Mouse (Mus musculus): ENCODE data around the gene Ushbp1. TPM values are rescaled to one million over a fixed set of nuclear protein-coding genes. Genes with fewer than 3 reads are reported as not detected.
"Not testable (repeated sequence)": the region's sequence is repeated elsewhere in the genome, so short reads cannot be mapped to it uniquely, and the experiment has no call there.

The Ushbp1 gene
- total RNA-seq, 2 experiments from 2014 or later, result 27.2 to 27.9 TPM

DNA sequence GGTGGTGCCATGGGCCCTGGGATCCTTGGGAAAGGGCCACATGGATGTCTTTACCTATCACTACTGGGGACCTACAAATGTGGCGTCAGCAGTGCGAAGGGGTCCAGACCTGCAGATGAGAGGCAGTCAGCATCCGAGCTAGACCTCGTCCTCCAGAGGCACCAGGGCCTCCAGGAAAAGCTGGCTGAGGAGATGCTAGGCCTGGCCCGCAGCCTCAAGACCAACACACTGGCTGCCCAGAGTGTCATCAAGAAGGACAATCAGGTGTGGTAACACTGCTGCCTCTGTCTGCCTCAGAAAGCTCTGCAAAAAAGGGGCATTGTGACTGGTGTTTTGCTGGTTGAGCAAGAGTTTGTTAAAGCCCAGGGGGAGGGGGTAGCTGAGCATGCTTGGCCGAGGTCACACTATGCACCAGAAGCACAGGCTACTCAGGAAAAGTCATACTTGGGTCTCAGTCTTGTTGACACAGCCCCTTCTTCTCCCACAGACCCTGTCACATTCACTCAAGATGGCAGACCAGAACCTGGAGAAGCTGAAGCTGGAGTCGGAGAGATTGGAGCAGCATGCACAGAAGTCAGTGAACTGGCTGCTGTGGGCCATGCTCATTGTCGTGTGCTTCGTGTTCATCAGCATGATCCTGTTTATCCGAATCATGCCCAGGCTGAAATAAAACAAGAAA is 26.4 kb downstream of the Ushbp1 start:
- DNase-seq, result no peak

- DNase-seq, result no peak
Measured at GRCm38 (mm10) chr8:71368366-71368765, 27.2 kb downstream of the Ushbp1 start.

- no peak for DNase-seq
Measured at GRCm38 (mm10) chr8:71367529-71368176, 27.9 kb downstream of the Ushbp1 start.

GRCm38 (mm10) chr8:71366771-71367528 is 28.7 kb downstream of the Ushbp1 start, which contains the start of gene Use1:
TSS of gene Use1 (plus strand) at chr8:71366848.
- peak; percentile 90 for DNase-seq

- DNase-seq, result no peak
Measured at GRCm38 (mm10) chr8:71358026-71358425, 37.6 kb downstream of the Ushbp1 start.

GRCm38 (mm10) chr8:71351520-71351919 is 44.1 kb downstream of the Ushbp1 start:
- no peak for DNase-seq

GRCm38 (mm10) chr8:71351117-71351516 is 44.5 kb downstream of the Ushbp1 start:
- DNase-seq, result no peak

GRCm38 (mm10) chr8:71346581-71346980 is 49.0 kb downstream of the Ushbp1 start:
- DNase-seq, result no peak

- DNase-seq, result peak; percentile 52
Measured at GRCm38 (mm10) chr8:71340625-71341024, 55.0 kb downstream of the Ushbp1 start.

DNA sequence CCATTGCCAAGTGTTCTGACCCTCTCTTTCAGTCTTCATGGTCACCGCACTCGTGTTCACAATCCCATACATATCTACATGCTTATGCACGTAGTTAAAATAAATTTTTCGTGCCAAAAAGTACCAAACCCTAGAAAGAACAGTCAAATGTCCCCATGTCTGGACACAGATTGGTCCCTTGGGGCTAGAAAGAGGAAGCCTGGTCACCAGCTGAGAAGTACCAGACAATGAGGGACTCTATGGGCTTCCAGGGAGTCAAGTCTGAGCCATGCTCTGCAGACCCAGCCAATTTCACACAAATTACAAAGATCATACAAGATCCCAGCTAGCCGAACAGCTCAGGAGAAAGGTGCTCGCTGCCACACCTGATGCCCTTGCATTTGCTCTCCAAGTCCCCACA is 57.8 kb downstream of the Ushbp1 start:
- DNase-seq, result not testable (repeated sequence)

Other genes with a start within 250 kb of the Ushbp1 start
- gene Myo9b, start 123.1 kb downstream of the Ushbp1 start, total RNA-seq (2021), result 10 to 100 TPM; 47.8 to 51.5 TPM
- gene Haus8, start 122.9 kb downstream of the Ushbp1 start, total RNA-seq (2021), result 10 to 100 TPM; 81.3 to 82.0 TPM
- gene Use1, start 29.0 kb downstream of the Ushbp1 start, total RNA-seq (2021), result 100 to 1,000 TPM in 1 of 2 experiments, 10 to 100 TPM in 1; 99.4 to 106 TPM
- 1 to 10 TPM; 7.9 to 9.9 TPM for gene Ocel1, start 24.5 kb downstream of the Ushbp1 start, total RNA-seq (2021)
- 10 to 100 TPM; 64.9 to 66.4 TPM for gene Nr2f6, start 13.8 kb downstream of the Ushbp1 start, total RNA-seq (2021)
- 10 to 100 TPM; 69.4 to 70.7 TPM for gene Babam1, start 1.1 kb upstream of the Ushbp1 start, total RNA-seq (2021)
- 1 to 10 TPM; 9.8 TPM for gene Ankle1, start 10.2 kb upstream of the Ushbp1 start, total RNA-seq (2021)
- 10 to 100 TPM; 37.7 to 39.3 TPM for gene Abhd8, start 67.9 kb upstream of the Ushbp1 start, total RNA-seq (2021)
- gene Mrpl34, start 69.2 kb upstream of the Ushbp1 start, total RNA-seq (2021), result 100 to 1,000 TPM in 1 of 2 experiments, 10 to 100 TPM in 1; 96.0 to 107 TPM
- gene Dda1, start 73.4 kb upstream of the Ushbp1 start, total RNA-seq (2021), result 10 to 100 TPM; 42.0 to 46.2 TPM
- gene Ano8, start 90.2 kb upstream of the Ushbp1 start, total RNA-seq (2021), result 10 to 100 TPM; 13.5 to 15.4 TPM
- gene Gtpbp3, start 92.3 kb upstream of the Ushbp1 start, total RNA-seq (2021), result 10 to 100 TPM; 17.8 to 20.1 TPM
- gene Plvap, start 116.0 kb upstream of the Ushbp1 start, total RNA-seq (2021), result 10 to 100 TPM; 35.8 to 43.2 TPM
- gene Ccdc194, start 129.9 kb upstream of the Ushbp1 start, total RNA-seq (2021), result under 1 TPM; 0.14 to 0.29 TPM
- gene Bst2, start 141.7 kb upstream of the Ushbp1 start, total RNA-seq (2021), result 10 to 100 TPM; 12.8 to 13.8 TPM
- 10 to 100 TPM; 31.6 to 32.4 TPM for gene Mvb12a, start 147.1 kb upstream of the Ushbp1 start, total RNA-seq (2021)
- not detected for gene Tmem221, start 163.1 kb upstream of the Ushbp1 start, total RNA-seq (2021)
- not detected for gene Nxnl1, start 170.8 kb upstream of the Ushbp1 start, total RNA-seq (2021)
- 10 to 100 TPM; 77.0 to 80.3 TPM for gene Slc27a1, start 173.1 kb upstream of the Ushbp1 start, total RNA-seq (2021)
- gene Pgls, start 196.4 kb upstream of the Ushbp1 start, total RNA-seq (2021), result 10 to 100 TPM; 92.0 to 95.5 TPM
- 1 to 10 TPM; 1.3 to 2.3 TPM for gene Fam129c, start 201.8 kb upstream of the Ushbp1 start, total RNA-seq (2021)
- gene Colgalt1, start 215.2 kb upstream of the Ushbp1 start, total RNA-seq (2021), result 10 to 100 TPM; 48.0 to 50.3 TPM